Mouse (Mus musculus) intestine, embryonic 16.5 days (tissue): ENCODE measurements around the gene Gm960. TPM values are rescaled to one million over a fixed set of nuclear protein-coding genes. Genes with fewer than 3 reads are reported as not detected.

ENCODE experiments used
- ATAC-seq: fragments of 200-750 bp; cut with Nextera tagmentation; 2 replicates; pipeline ENCODE4 v1.8.0; 2017; ENCODE audit warnings: moderate TSS enrichment, moderate library complexity
- H3K27ac ChIP-seq: fragments of 300-500 bp; sonication (generic); 2 replicates; pipeline ENCODE4 v1.5.1; 2014; ENCODE audit warnings: mild to moderate bottlenecking, low read length
- H3K27me3 ChIP-seq: fragments of 300-500 bp; sonication (generic); replicated peaks from 2 replicates; pipeline ENCODE4 v1.6.1; 2014; ENCODE audit warnings: low read length, control low read depth, mixed read lengths; ENCODE audit not compliant: control insufficient read depth, insufficient read depth
- H3K36me3 ChIP-seq: fragments of 300-500 bp; sonication (generic); 2 replicates; pipeline ENCODE4 v1.6.1; 2014; ENCODE audit warnings: low read length, control low read depth; ENCODE audit not compliant: control insufficient read depth, insufficient read depth
- H3K4me1 ChIP-seq: fragments of 300-500 bp; sonication (generic); 2 replicates; pipeline ENCODE4 v1.6.1; 2014; ENCODE audit warnings: low read length, control low read depth, mixed read lengths; ENCODE audit not compliant: control insufficient read depth, insufficient read depth
- H3K4me2 ChIP-seq: fragments of 300-500 bp; sonication (generic); 2 replicates; pipeline ENCODE4 v1.6.1; 2014; ENCODE audit warnings: low read depth, low read length, control low read depth
- H3K4me3 ChIP-seq: fragments of 300-500 bp; sonication (generic); 2 replicates; pipeline ENCODE4 v1.5.1; 2014; ENCODE audit warnings: mild to moderate bottlenecking, low read length
- H3K9ac ChIP-seq: fragments of 300-500 bp; sonication (generic); 2 replicates; pipeline ENCODE4 v1.6.1; 2014; ENCODE audit warnings: low read depth, low read length
- H3K9me3 ChIP-seq: fragments of 300-500 bp; sonication (generic); 2 replicates; pipeline ENCODE4 v1.6.1; 2016; ENCODE audit warnings: low read length, control low read depth; ENCODE audit not compliant: control insufficient read depth
- WGBS: fragments of 180-500 bp; shearing (Covaris S2); extraction: QIAGEN DNeasy Blood & Tissue Kit; methylation state at CpG from one replicate; pipeline ENCODE4 v1.1.7; 2014; 5-methylcytosine and 5-hydroxymethylcytosine counted together
- polyA plus RNA-seq: library from polyadenylated mRNA; unstranded; fragments of >200 nt; fragmentation: Nextera tagmentation; extraction: Ambion mirVana; gene quantifications from 2 replicates; pipeline ENCODE4 v1.2.1, GENCODE M21; 2015

The Gm960 gene
- polyA plus RNA-seq, 1 experiment from 2014 or later = 2.1 TPM

DNA sequence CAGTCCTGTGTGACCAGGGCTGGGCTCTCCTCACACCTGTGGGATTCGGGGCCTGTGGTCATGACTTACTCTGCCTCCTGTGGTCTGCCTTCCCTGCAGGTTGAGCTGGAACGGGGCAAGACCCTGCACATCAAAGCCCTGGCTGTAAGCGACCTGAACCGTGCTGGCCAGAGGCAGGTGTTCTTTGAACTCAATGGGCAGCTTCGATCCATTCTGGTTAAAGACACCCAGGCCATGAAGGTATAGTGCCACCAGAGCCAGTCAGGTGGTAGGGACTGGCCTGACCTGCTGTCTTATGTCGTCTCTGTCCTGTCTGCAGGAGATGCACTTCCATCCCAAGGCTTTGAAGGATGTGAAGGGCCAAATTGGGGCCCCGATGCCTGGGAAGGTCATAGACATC is 77.7 kb downstream of the Gm960 start:
- Histone ChIP-seq H3K27me3 (no peaks in the 10 kb centered on the region), H3K4me1 (peaks cover 12% of the 10 kb centered on the region), H3K9ac (no peak overlapping the region), H3K9me3 (no peaks in the 10 kb centered on the region), H3K27ac (no peak overlapping the region), H3K36me3 (peaks cover 5% of the 10 kb centered on the region; the same call in 1 of the 2 replicates), H3K4me2 (no peak overlapping the region), H3K4me3 (no peak overlapping the region)
- no peak for ATAC-seq
- WGBS = 86% methylated on average over 7 of the region's 7 CpGs

DNA sequence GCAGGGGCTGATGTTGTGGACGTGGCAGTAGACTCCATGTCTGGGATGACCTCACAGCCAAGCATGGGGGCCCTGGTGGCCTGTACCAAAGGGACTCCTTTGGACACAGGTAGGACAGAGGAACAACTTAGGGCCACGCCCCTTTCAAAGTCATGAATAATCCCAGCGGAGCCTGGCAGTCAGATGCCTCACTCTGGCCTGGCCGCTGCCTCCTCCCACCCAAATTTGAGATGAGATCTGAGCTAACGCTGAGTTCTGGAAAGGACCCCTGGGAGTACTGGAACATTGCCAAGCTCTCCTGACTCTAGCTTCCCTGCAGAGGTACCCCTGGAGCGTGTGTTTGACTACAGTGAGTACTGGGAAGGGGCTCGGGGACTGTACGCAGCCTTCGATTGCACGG is 79.0 kb downstream of the Gm960 start:
- H3K4me1 ChIP-seq = peaks cover 9% of the 10 kb centered on the region
- no peak overlapping the region for H3K4me2 ChIP-seq
- H3K36me3 ChIP-seq = peaks cover 5% of the 10 kb centered on the region; the same call in 1 of the 2 replicates
- ATAC-seq = no peak
- no peak overlapping the region for H3K27ac ChIP-seq
- H3K27me3 ChIP-seq = no peaks in the 10 kb centered on the region
- H3K9ac ChIP-seq = no peak overlapping the region
- H3K4me3 ChIP-seq = no peak overlapping the region
- no peaks in the 10 kb centered on the region for H3K9me3 ChIP-seq
- WGBS = 82% methylated on average over 10 of the region's 10 CpGs

DNA sequence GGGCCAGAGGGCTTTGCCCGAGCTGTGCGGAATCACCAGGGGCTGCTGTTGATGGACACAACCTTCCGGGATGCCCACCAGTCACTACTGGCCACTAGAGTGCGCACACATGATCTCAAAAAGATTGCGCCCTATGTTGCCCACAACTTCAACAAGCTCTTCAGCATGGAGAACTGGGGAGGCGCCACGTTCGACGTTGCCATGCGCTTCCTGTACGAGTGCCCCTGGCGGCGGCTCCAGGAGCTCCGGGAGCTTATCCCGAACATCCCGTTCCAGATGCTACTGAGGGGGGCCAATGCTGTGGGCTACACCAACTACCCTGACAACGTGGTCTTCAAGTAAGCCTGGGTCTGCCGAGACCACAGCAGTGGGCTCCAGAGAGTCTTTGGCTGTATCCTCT is 80.3 kb downstream of the Gm960 start:
- Histone ChIP-seq H3K4me1 (peaks cover 17% of the 10 kb centered on the region), H3K4me2 (no peak overlapping the region), H3K9ac (no peak overlapping the region), H3K36me3 (peaks cover 8% of the 10 kb centered on the region), H3K27ac (no peak overlapping the region), H3K27me3 (no peaks in the 10 kb centered on the region), H3K9me3 (no peaks in the 10 kb centered on the region), H3K4me3 (no peak overlapping the region)
- no peak for ATAC-seq
- 37% methylated on average over 18 of the region's 18 CpGs for WGBS

- Histone ChIP-seq H3K27ac (peak overlapping the region; percentile 88), H3K27me3 (no peaks in the 10 kb centered on the region), H3K9ac (no peak overlapping the region), H3K4me2 (peak overlapping the region; percentile 82), H3K4me1 (peaks cover 26% of the 10 kb centered on the region), H3K36me3 (peaks cover 13% of the 10 kb centered on the region), H3K4me3 (peak overlapping the region; percentile 94; the same call in 1 of the 2 replicates), H3K9me3 (no peaks in the 10 kb centered on the region)
- 33% methylated on average over 4 of the region's 4 CpGs for WGBS
- no peak for ATAC-seq
Observed at GRCm38 (mm10) chr19:4616546-4616945, 81.9 kb downstream of the Gm960 start.

DNA sequence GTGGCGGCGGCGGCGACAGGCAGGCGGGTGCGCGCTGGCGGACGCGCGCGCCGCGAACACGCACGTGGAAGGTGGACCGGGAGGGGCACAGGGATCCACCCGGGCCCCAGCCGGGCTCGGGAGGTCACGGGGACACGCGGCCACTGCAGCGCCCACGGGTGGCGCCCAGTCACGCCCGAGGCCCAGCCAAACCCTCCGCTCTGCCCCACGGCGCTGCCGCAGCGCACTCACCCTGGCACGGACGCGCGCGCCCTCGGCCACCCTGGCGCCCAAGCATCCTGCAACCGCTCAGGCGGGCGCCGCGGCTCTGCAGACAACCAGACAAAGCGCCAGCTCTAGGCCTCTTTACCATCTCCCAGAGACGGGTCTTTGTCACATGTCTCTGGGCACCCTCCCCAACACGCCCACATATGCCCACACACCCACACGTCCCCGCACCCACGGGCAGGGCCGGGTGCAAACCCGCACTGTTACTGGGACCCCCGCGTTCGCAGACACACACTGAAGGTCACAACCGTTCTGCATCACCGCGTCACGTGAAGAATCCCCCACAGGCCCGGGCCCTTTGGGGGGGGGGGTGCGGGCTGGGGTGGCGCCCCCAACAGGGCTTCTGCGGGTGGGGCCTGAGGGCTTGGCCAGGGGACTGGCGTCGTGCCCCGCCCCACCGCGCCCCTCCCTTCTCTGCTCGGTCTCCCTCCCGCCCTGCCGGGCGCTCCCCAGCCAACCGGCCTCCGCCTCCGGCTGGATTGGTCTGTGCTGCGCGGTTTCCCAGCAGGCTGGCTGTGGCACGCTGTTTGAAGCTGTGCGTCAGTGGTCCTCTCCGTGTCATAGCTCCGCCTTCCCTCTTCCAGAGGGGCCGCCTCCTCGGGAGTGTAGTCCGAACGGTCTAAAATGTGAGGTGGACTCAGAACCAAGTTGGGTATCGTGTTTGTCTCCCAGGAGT is 83.0 kb downstream of the Gm960 start, which contains the start of gene Lrfn4:
TSS of gene Lrfn4 (minus strand) at position 517 of the 943 bp plus-strand sequence.
- H3K27me3 ChIP-seq = no peaks in the 10 kb centered on the region
- WGBS = 0% methylated on average over 78 of the region's 87 CpGs
- peak within 1 kb of the TSS; percentile 94 for H3K4me3 ChIP-seq

DNA sequence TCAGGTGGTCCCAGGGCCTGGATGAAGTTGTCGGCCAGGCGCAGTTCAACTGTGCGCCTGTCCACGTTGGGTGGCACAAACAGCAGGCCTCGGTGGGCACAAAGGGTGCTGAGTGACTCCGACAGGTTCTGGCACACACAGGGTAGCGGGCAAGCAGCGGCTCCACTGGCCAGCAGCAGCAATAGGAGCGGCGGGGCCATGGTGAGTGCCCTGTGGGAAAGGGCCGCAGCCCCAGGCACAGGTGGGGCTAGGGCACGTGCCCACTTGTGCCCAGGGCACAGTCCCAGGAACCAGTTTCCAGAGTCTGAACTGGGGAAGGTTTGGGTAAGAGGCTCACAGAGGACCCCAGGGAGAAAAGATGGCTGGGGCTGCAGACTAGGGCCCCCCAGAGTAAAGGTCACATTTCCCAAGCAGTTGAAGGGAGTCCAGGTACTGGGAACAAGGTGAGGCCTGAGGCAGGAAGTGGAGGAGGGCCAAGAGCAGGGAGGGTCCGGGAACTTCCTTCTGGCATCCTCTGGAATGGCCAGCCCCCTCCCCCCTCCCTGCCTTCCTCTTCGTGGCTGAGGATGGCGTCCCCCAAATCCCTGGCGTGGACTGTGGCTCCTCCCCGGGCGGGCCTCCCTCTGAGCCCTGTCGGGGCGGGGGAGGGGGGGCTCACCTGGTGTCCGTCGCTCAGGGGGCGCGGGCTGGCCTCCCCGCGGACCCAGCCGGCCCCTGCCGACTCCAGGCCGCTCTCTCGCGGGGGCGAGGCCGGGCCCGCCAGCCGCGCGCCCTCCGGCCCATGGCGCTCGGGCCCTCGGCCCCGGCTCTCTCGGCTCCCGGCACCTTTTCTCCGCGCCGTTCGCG is 83.9 kb downstream of the Gm960 start:
- Histone ChIP-seq H3K27ac (peak overlapping the region; percentile 88), H3K9me3 (no peaks in the 10 kb centered on the region), H3K27me3 (no peaks in the 10 kb centered on the region), H3K4me1 (peaks cover 29% of the 10 kb centered on the region), H3K4me3 (peak overlapping the region; percentile 94), H3K36me3 (peaks cover 16% of the 10 kb centered on the region), H3K9ac (peak overlapping the region; percentile 92), H3K4me2 (peak overlapping the region; percentile 82)
- peak; percentile 31 for ATAC-seq
- WGBS = 16% methylated on average over 47 of the region's 49 CpGs

More for the DNA sequence above, 83.0 kb downstream of the Gm960 start, which contains the start of gene Lrfn4:
- peak within 1 kb of the TSS; percentile 88 for H3K27ac ChIP-seq
- peak within 1 kb of the TSS; percentile 82 for H3K4me2 ChIP-seq
- H3K4me1 ChIP-seq = peaks cover 26% of the 10 kb centered on the region
- peaks cover 16% of the 10 kb centered on the region for H3K36me3 ChIP-seq
- H3K9me3 ChIP-seq = no peaks in the 10 kb centered on the region
- peak; percentile 94 for ATAC-seq
- H3K9ac ChIP-seq = peak within 1 kb of the TSS; percentile 92

DNA sequence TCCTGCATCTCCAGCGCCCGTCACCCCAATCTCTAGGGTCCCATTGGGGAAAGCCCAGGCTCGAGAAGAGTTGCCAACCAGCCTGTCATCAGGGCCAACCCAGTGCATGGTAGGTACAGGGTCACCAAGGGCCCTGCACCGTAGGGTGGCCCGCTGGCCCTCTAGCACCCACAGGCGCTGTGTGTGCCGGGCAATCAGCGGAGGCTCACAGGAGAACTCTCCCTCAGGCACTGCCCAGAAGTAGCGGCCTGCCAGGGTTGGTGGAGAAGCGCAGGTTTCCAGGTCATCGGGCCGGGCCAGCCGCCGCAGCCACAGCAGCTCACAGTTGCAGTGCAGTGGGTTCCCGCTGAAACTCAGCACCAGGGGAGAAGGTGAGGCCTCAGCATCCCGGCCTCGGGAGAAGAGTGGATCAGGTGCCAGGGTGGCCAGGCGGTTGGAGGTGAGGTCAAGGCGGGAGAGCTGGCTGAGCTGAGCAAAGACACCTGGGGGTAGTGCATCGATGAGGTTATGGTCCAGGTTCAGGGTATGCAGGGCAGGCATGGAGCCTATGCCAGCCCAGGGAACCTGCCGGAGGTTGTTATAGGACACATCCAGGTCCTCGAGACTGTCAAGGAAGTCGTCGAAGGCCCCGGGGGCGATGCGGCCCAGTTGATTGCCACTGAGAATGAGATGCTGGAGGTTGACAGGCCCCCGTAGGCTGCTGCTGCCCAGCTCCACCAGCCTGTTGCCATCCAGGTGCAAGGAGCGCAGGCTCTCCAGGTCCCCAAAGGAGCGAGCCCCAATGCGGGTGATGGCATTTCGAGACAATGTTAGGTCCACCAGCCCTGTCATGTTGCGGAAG is 84.8 kb downstream of the Gm960 start:
- H3K4me3 ChIP-seq = peak overlapping the region; percentile 94
- H3K4me2 ChIP-seq = peak overlapping the region; percentile 82; the same call in 1 of the 2 replicates
- H3K27ac ChIP-seq = no peak overlapping the region; the same call in 1 of the 2 replicates
- no peaks in the 10 kb centered on the region for H3K9me3 ChIP-seq
- no peaks in the 10 kb centered on the region for H3K27me3 ChIP-seq
- peaks cover 31% of the 10 kb centered on the region for H3K4me1 ChIP-seq
- peaks cover 16% of the 10 kb centered on the region for H3K36me3 ChIP-seq
- ATAC-seq = no peak
- WGBS = 89% methylated on average over 33 of the region's 33 CpGs
- H3K9ac ChIP-seq = peak overlapping the region; percentile 92

DNA sequence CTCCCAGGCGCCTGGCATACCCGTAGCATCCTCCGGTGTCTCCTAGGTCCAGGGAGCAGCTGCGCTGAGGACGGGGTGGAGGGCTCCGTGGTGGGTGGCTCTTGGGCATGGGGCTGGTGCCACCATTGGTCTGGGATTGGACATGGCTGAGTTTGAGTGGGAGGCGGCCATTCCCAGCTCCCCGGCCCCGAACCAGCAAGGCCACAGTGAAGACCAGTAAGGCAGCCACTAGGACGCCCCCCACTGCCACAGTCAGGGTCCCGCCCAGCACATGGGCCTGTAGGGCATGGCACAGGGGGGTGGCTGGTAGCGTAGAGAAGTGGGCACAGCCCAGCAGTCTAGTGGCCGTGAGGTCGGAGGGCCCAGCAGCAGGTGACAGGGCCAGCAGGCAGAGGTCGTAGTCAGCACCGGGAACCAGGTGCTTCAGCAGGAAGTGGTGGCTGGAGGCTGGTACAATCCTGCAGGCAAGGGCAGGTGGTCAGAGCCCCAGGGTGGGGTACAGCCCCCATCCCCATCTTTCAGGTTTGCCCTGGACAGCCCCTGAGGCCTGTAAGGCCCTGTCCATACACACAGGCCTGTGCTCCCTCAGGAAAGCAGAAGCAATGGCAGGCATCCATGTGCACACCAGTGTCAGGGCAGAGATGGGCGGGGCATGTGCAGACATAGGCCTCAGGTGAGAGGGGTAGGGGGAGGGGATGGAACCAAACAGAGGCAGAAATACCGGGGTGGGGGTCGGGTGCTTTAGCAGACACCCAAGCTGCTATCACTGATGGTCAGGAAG is 86.1 kb downstream of the Gm960 start:
- Histone ChIP-seq H3K9ac (0 out of 2 replicates have a peak overlapping the region, but pooled peaks have one; percentile 31), H3K4me1 (peaks cover 31% of the 10 kb centered on the region), H3K27ac (no peak overlapping the region), H3K4me2 (no peak overlapping the region), H3K4me3 (no peak overlapping the region), H3K36me3 (peaks cover 16% of the 10 kb centered on the region), H3K9me3 (no peaks in the 10 kb centered on the region), H3K27me3 (no peaks in the 10 kb centered on the region)
- 89% methylated on average over 19 of the region's 19 CpGs for WGBS
- no peak for ATAC-seq
